Mouse (Mus musculus): ENCODE results near the gene Atpaf1.

The Atpaf1 gene

GRCm38 (mm10) chr4:115812326-115812725, 27.7 kb downstream of the Atpaf1 start:
- DNase-seq (ENCODE audit: low read depth) = no peak

- DNase-seq (ENCODE audit: low read depth) = no peak
Observed at GRCm38 (mm10) chr4:115815606-115816005, 31.0 kb downstream of the Atpaf1 start.

GRCm38 (mm10) chr4:115820199-115820598, 35.6 kb downstream of the Atpaf1 start:
- no peak for DNase-seq (ENCODE audit: low read depth)

GRCm38 (mm10) chr4:115820944-115821343, 36.3 kb downstream of the Atpaf1 start:
- DNase-seq (ENCODE audit: low read depth) = no peak

- DNase-seq (ENCODE audit: low read depth) = no peak
Observed at GRCm38 (mm10) chr4:115821431-115821830, 36.8 kb downstream of the Atpaf1 start.

GRCm38 (mm10) chr4:115821928-115822327, 37.3 kb downstream of the Atpaf1 start:
- no peak for DNase-seq (ENCODE audit: low read depth)

- no peak for DNase-seq (ENCODE audit: low read depth)
Observed at GRCm38 (mm10) chr4:115824178-115824577, 39.6 kb downstream of the Atpaf1 start.

- DNase-seq (ENCODE audit: low read depth) = no peak
Observed at GRCm38 (mm10) chr4:115825271-115825670, 40.7 kb downstream of the Atpaf1 start.

GRCm38 (mm10) chr4:115827066-115827465, 42.5 kb downstream of the Atpaf1 start:
- DNase-seq (ENCODE audit: low read depth) = no peak

GRCm38 (mm10) chr4:115827535-115827887, 42.9 kb downstream of the Atpaf1 start:
- no peak for DNase-seq (ENCODE audit: low read depth)

GRCm38 (mm10) chr4:115827888-115828571, 43.4 kb downstream of the Atpaf1 start, which contains the start of gene Mob3c:
Mob3c (plus strand) TSS chr4:115828092.
- DNase-seq (ENCODE audit: low read depth) = peak; percentile 36

GRCm38 (mm10) chr4:115828572-115828902, 43.9 kb downstream of the Atpaf1 start:
- DNase-seq (ENCODE audit: low read depth) = no peak

GRCm38 (mm10) chr4:115830491-115830890, 45.9 kb downstream of the Atpaf1 start:
- DNase-seq (ENCODE audit: low read depth) = no peak

- DNase-seq (ENCODE audit: low read depth) = no peak
Observed at GRCm38 (mm10) chr4:115831221-115831620, 46.6 kb downstream of the Atpaf1 start.

GRCm38 (mm10) chr4:115832040-115832439, 47.4 kb downstream of the Atpaf1 start:
- no peak for DNase-seq (ENCODE audit: low read depth)

GRCm38 (mm10) chr4:115835576-115835975, 51.0 kb downstream of the Atpaf1 start:
- DNase-seq (ENCODE audit: low read depth) = no peak

GRCm38 (mm10) chr4:115838196-115838595, 53.6 kb downstream of the Atpaf1 start:
- no peak for DNase-seq (ENCODE audit: low read depth)

- peak; percentile 81 for DNase-seq (ENCODE audit: low read depth)
Observed at GRCm38 (mm10) chr4:115838696-115839641, 54.4 kb downstream of the Atpaf1 start, which contains the start of gene Mknk1. Mknk1 (plus strand) TSS chr4:115839198.

- DNase-seq (ENCODE audit: low read depth) = no peak
Observed at GRCm38 (mm10) chr4:115839956-115840355, 55.3 kb downstream of the Atpaf1 start.

- DNase-seq (ENCODE audit: low read depth) = no peak
Observed at GRCm38 (mm10) chr4:115840842-115841241, 56.2 kb downstream of the Atpaf1 start.

GRCm38 (mm10) chr4:115846656-115847055, 62.0 kb downstream of the Atpaf1 start:
- DNase-seq (ENCODE audit: low read depth) = peak; percentile 13

- DNase-seq (ENCODE audit: low read depth) = peak; percentile 28
Observed at GRCm38 (mm10) chr4:115847377-115847776, 62.8 kb downstream of the Atpaf1 start.

- no peak for DNase-seq (ENCODE audit: low read depth)
Observed at GRCm38 (mm10) chr4:115848083-115848482, 63.5 kb downstream of the Atpaf1 start.

All from fibroblast of lung, adult 2 months (primary cell).